Mouse (Mus musculus) ES-E14 (cell line): ENCODE measurements around the gene Derl3. TPM values are rescaled to one million over a fixed set of nuclear protein-coding genes. Genes with fewer than 3 reads are reported as not detected.
"Not testable (repeated sequence)": the region's sequence is repeated elsewhere in the genome, so short reads cannot be mapped to it uniquely, and the experiment has no call there.

ENCODE experiments used
- DNase-seq: peaks from one replicate; pipeline ENCODE4 v3.0.0-alpha.2; 2013; ENCODE audit warnings: low read depth, low spot score
- H3K27ac ChIP-seq: 2 replicates; pipeline ENCODE4 v1.5.1; 2012; ENCODE audit warnings: low read depth, mild to moderate bottlenecking, low read length, moderate library complexity, mixed read lengths; ENCODE audit not compliant: poor library complexity, insufficient read depth, severe bottlenecking
- H3K36me3 ChIP-seq: 2 replicates; pipeline ENCODE4 v1.6.1; 2012; ENCODE audit warnings: mild to moderate bottlenecking, low read length, moderate library complexity, mixed read lengths; ENCODE audit not compliant: control insufficient read depth, poor library complexity, insufficient read depth, severe bottlenecking
- H3K4me1 ChIP-seq, 2 experiments: fragments of 150-350 bp in 1 of 2; sonication (generic) in 1 of 2; 2 replicates each; pipeline ENCODE4 v1.6.1; 2012; ENCODE audit warnings: low read length in 2 of 2, mild to moderate bottlenecking in 1 of 2, mixed read lengths in 1 of 2; ENCODE audit not compliant: control insufficient read depth in 2 of 2, insufficient read depth in 2 of 2, poor library complexity in 1 of 2
- H3K4me3 ChIP-seq, 2 experiments: fragments of 150-350 bp in 1 of 2; sonication (generic) in 1 of 2; 2 replicates each; pipeline ENCODE4 v1.5.1; 2012; ENCODE audit warnings: low read length in 2 of 2, low read depth in 1 of 2, mild to moderate bottlenecking in 1 of 2, mixed read lengths in 1 of 2; ENCODE audit not compliant: insufficient read depth in 1 of 2, poor library complexity in 1 of 2, severe bottlenecking in 1 of 2
- H3K9ac ChIP-seq: 2 replicates; pipeline ENCODE4 v1.6.1; 2012; ENCODE audit warnings: low read depth, mild to moderate bottlenecking, low read length, mixed read lengths; ENCODE audit not compliant: poor library complexity, insufficient read depth, severe bottlenecking
- H3K9me3 ChIP-seq: fragments of 150-350 bp; sonication (generic); 2 replicates; pipeline ENCODE4 v1.6.1; 2012; ENCODE audit warnings: low read depth, mild to moderate bottlenecking, low read length; ENCODE audit not compliant: control insufficient read depth, insufficient read depth
- CHD2 ChIP-seq: IDR thresholded peaks from 2 replicates; pipeline ENCODE4 v1.6.1; 2014; ENCODE audit warnings: mild to moderate bottlenecking, low read depth, low read length, inconsistent platforms
- HCFC1 ChIP-seq: IDR thresholded peaks from 2 replicates; pipeline ENCODE4 v1.6.1; 2012; ENCODE audit warnings: low read length, inconsistent platforms, borderline replicate concordance; ENCODE audit not compliant: insufficient read depth
- MAFK ChIP-seq: IDR thresholded peaks from 2 replicates; pipeline ENCODE4 v1.6.1; 2014; ENCODE audit warnings: mild to moderate bottlenecking, low read depth, low read length, inconsistent platforms; ENCODE audit not compliant: insufficient read depth
- ZC3H11A ChIP-seq: IDR thresholded peaks from 2 replicates; pipeline ENCODE4 v1.6.1; 2012; ENCODE audit warnings: low read depth, mild to moderate bottlenecking, inconsistent platforms, low read length, borderline replicate concordance
- ZNF384 ChIP-seq: IDR thresholded peaks from 2 replicates; pipeline ENCODE4 v1.6.1; 2012; ENCODE audit warnings: low read depth, low read length, inconsistent platforms
- in situ Hi-C, 2 experiments: fragments of 600-800 bp; cut with MboI; formaldehyde crosslinking; loops; one replicate each; pipeline ENCODE4 v1.15.1; 2025; ENCODE audit warnings: low sequenced_read_pairs in 2 of 2, inconsistent platforms in 1 of 2; ENCODE audit not compliant: unreplicated experiment in 2 of 2
- total RNA-seq: library from RNA; depleted of rRNA; stranded (reverse); fragments of 300-350 nt; gene quantifications from 2 replicates; pipeline ENCODE4 v1.2.3, GENCODE M21; 2012

Gene Derl3
- total RNA-seq, 1 experiment = 19.9 TPM

GRCm38 (mm10) chr10:75856976-75857375, 36.2 kb upstream of the Derl3 start:
- Histone ChIP-seq H3K27ac (no peak overlapping the region), H3K4me1 (peaks cover 4 to 32% of the 10 kb centered on the region in 2 experiments; a peak in 3 of 4 replicates), H3K36me3 (peaks cover 30% of the 10 kb centered on the region), H3K9ac (no peak overlapping the region), H3K9me3 (no peaks in the 10 kb centered on the region), H3K4me3 (no peak overlapping the region)
- in situ Hi-C loops = loop anchor here in 1 of 2 experiments (5.0 kb wide), 1 partner anchor 100 kb away; no protein-coding TSS in a partner anchor
- TF ChIP-seq ZC3H11A (no peak), ZNF384 (no peak), MAFK (no peak)
- DNase-seq = no peak

DNA sequence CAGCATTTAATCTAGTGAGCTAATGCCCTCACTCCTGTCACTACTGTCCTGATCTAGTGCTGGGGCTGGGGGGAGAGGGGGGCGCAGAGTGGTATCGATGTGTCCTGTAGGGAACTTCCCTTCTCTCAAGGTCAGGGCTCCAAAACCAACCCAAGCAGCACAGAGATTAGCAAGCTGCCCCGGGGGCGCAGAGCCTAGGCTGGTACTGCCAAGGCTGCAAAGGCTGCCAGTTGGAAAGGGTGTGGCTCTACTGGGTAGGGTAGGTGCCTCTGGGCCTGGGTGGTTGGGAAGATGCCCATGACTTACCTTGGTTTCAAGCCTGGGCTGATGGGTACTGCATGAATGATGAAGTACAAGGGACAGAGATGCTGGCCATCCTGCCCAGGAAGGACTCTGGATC, 35.6 kb upstream of the Derl3 start:
- Histone ChIP-seq H3K27ac (no peak overlapping the region), H3K9me3 (no peaks in the 10 kb centered on the region), H3K4me1 (peaks cover 4 to 26% of the 10 kb centered on the region in 2 experiments; a peak in 3 of 4 replicates), H3K9ac (no peak overlapping the region), H3K4me3 (no peak overlapping the region), H3K36me3 (peaks cover 30% of the 10 kb centered on the region)
- in situ Hi-C loops = loop anchor here in 1 of 2 experiments (5.0 kb wide), 1 partner anchor 100 kb away; no protein-coding TSS in a partner anchor
- DNase-seq = no peak
- no peak for TF ChIP-seq MAFK
- no peak for TF ChIP-seq CHD2

DNA sequence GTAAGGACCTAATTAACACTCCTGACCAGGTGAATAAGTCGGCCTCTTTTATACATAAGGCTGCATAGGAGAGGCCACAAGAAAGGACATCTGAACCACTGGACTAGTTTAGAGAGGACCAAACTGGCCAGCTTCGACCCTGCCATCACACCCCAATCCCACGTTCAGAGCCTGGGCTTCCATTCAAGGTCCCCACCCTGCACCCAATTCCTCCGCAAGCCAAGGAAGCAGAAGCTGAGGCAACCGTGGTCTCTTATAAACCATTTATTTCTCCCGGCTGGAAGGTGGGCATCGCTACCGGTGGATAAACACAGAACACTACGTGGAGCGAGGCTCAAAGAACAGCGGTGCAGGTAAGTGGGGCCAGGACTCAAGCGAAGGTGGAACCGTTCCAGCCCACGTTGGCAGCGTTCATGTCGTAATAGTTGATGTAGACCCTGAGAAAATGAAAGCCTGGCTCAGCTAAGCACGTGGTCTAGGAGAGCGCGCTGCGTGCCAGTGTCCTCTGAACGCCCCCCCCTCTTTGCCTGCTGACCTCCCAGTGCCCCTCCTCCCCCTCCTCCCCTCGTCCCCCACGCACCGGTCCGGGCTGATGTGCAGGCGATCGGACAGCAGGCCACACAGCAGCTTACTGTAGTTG, 34.0 kb upstream of the Derl3 start:
- TF ChIP-seq ZNF384 = no peak
- TF ChIP-seq HCFC1 = no peak
- no peak for TF ChIP-seq MAFK
- TF ChIP-seq ZC3H11A = no peak
- no peak for TF ChIP-seq CHD2
- in situ Hi-C loops = loop anchor here in 1 of 2 experiments (5.0 kb wide), 1 partner anchor 102 kb away; no protein-coding TSS in a partner anchor

DNA sequence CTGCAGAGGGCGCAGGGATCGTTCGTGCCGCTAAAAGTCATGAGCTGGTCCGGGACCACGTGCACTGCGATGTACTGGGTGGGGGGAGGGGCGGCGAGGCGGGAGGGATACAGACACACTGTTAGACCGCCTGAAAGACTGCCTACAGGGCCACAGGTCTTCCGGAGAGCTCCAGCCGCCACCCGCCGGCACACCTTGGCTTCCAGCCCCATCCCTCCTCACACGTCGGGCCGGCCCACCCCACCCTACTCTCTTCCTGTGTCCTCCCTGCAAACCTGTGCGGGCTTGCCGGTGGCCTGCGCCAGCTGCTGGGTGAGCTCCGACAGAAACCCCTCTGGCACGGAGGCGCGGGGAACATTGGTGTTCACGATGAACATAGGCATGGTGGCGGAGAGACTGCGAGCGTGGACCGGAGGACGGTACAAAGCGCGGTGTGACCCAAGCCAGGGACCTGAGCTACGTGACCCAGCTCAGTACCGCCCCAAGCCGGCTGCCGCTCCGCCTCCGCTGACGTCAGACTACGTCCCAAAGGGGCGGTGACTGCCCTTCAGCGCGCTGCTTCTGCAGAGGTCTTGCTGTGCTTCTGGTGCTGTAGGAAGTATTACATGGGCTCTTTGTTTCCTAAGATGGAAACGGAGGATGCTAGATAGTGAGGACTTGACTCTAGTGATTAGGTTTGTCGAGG, 33.3 kb upstream of the Derl3 start, which contains the start of gene Mif:
TSS of gene Mif (minus strand) at position 455 of the 685 bp plus-strand sequence.
- H3K9me3 ChIP-seq, DNase-seq: not testable (repeated sequence)
- peak within 1 kb of the TSS; percentile 97 for H3K9ac ChIP-seq
- in situ Hi-C loops = loop anchor here in 1 of 2 experiments (5.0 kb wide), 1 partner anchor 103 kb away; no protein-coding TSS in a partner anchor
- H3K4me3 ChIP-seq = peak within 1 kb of the TSS; percentile 89 to 94
- peak within 1 kb of the TSS; percentile 98 for H3K27ac ChIP-seq
- H3K4me1 ChIP-seq = peaks cover 4 to 24% of the 10 kb centered on the region in 2 experiments; a peak in 3 of 4 replicates
- peaks cover 30% of the 10 kb centered on the region for H3K36me3 ChIP-seq

More for the DNA sequence above, 34.0 kb upstream of the Derl3 start:
- Histone ChIP-seq H3K9ac (peak overlapping the region; percentile 97), H3K4me1 (peaks cover 4 to 24% of the 10 kb centered on the region in 2 experiments; a peak in 3 of 4 replicates), H3K36me3 (peaks cover 30% of the 10 kb centered on the region), H3K9me3 (no peaks in the 10 kb centered on the region), H3K27ac (peak overlapping the region; percentile 98), H3K4me3 (peak overlapping the region; percentile 89 to 94)
- no peak for DNase-seq

DNA sequence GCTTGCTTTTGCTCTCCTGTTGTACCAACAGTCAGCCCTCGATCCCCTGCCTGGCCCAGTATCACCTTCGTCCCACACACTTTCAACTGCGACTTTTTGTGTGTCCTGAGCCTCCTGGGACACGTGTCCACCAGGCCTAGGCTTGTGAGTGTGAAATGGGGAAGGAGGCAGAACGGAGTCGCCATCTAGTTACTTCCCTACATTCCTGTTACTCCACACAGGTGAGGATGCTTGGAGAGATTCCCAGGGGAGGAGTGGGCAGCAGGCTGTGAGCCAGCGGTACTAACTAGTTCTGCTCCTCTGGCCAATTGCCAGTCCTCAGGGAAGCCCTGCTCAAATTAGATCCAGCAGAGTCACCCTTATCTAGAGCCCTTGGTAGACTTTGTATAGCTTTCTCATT, 32.5 kb upstream of the Derl3 start:
- H3K9me3 ChIP-seq = no peaks in the 10 kb centered on the region

More for the DNA sequence above, 32.5 kb upstream of the Derl3 start:
- Histone ChIP-seq H3K4me3 (0 out of 4 replicates have a peak overlapping the region, but pooled peaks of 1 of the 2 experiments have one; percentile 89), H3K4me1 (peaks cover 4 to 22% of the 10 kb centered on the region in 2 experiments; a peak in 3 of 4 replicates), H3K27ac (peak overlapping the region; percentile 61; the same call in 1 of the 2 replicates), H3K36me3 (peaks cover 30% of the 10 kb centered on the region), H3K9ac (peak overlapping the region; percentile 52)
- DNase-seq = no peak
- in situ Hi-C loops = no loop called here
- TF ChIP-seq MAFK (no peak), ZC3H11A (no peak), ZNF384 (no peak), CHD2 (no peak), HCFC1 (no peak)
